Mouse (Mus musculus) heart, embryonic 12.5 days (tissue): ENCODE data around the gene Lxn. TPM values are rescaled to one million over a fixed set of nuclear protein-coding genes. Genes with fewer than 3 reads are reported as not detected.
A peak's percentile ranks its signal among the peaks of the same experiment; 100 is the strongest.

Experiments used
- ATAC-seq: fragments of 200-750 bp; cut with Nextera tagmentation; 2 replicates; pipeline ENCODE4 v1.8.0; 2017; ENCODE audit warnings: moderate TSS enrichment, moderate library complexity; ENCODE audit not compliant: insufficient number of reproducible peaks, low FRiP score
- H3K27ac ChIP-seq: fragments of 300-500 bp; sonication (generic); 2 replicates; pipeline ENCODE4 v1.5.1; 2016; ENCODE audit warnings: mild to moderate bottlenecking, moderate library complexity; ENCODE audit not compliant: poor library complexity, severe bottlenecking
- H3K27me3 ChIP-seq: fragments of 300-500 bp; sonication (generic); replicated peaks from 2 replicates; pipeline ENCODE4 v1.6.1; 2016; ENCODE audit warnings: mild to moderate bottlenecking, moderate library complexity
- H3K36me3 ChIP-seq: fragments of 300-500 bp; sonication (generic); 2 replicates; pipeline ENCODE4 v1.6.1; 2016; ENCODE audit warnings: mild to moderate bottlenecking, moderate library complexity
- H3K4me1 ChIP-seq: fragments of 300-500 bp; sonication (generic); replicated peaks from 2 replicates; pipeline ENCODE4 v1.6.1; 2016; ENCODE audit warnings: mild to moderate bottlenecking
- H3K4me2 ChIP-seq: fragments of 300-500 bp; sonication (generic); 2 replicates; pipeline ENCODE4 v1.6.1; 2016; ENCODE audit warnings: mild to moderate bottlenecking, moderate library complexity
- H3K4me3 ChIP-seq: fragments of 300-500 bp; sonication (generic); 2 replicates; pipeline ENCODE4 v1.5.1; 2016; ENCODE audit warnings: mild to moderate bottlenecking
- H3K9ac ChIP-seq: fragments of 300-500 bp; sonication (generic); 2 replicates; pipeline ENCODE4 v1.6.1; 2016; ENCODE audit warnings: mild to moderate bottlenecking, moderate library complexity
- H3K9me3 ChIP-seq: fragments of 300-500 bp; sonication (generic); replicated peaks from 2 replicates; pipeline ENCODE4 v1.6.1; 2016; ENCODE audit warnings: mild to moderate bottlenecking, moderate library complexity
- WGBS: fragments of 180-500 bp; shearing (Covaris S2); methylation state at CpG from one replicate; pipeline ENCODE4 v1.1.7; 2016; 5-methylcytosine and 5-hydroxymethylcytosine counted together
- polyA plus RNA-seq: library from polyadenylated mRNA; unstranded; fragments of >200 nt; fragmentation: Nextera tagmentation; extraction: Ambion mirVana; gene quantifications from 2 replicates; pipeline ENCODE4 v1.2.1, GENCODE M21; 2016

Gene Lxn
- polyA plus RNA-seq, 1 experiment from 2014 or later = 50.7 TPM

DNA sequence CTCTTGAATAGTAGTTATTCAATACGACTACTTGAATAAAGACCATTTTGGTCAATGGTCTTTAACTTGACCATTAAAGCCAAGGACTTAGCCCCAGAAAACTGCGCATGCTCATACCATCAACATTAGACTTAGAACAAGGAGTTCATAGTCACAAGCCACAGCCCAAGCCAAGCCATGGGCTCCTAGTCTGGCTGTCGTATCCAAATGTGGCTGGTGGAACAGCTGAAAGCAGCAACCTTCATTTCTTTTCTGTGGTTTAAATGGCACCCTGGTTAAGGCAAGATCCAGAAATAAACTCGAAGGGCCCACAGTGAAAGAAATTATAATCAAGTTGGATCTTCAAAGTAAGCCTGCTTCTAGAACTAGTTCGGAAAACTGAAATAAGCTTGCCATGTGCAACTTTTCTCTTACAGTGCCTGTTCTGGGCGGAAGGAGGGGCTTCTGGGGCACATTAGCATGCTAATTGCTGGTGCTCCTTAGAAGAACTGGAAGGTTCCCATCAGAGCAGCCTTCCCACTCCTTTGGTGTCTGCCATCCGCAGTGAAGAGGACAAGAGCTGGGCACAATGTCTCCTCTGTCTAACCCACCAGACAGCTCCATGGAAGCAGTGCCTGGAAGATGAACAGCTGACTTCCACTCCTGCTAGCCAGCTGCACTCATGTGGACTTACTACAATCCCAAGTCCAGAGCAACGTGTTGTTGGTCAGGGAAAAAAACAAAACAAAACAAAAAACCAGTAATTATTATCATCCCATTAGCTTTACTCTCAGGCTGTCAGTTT lies 28.6 kb upstream of the Lxn start:
- no peaks in the 10 kb centered on the region for H3K9me3 ChIP-seq
- H3K4me3 ChIP-seq = no peak overlapping the region
- H3K36me3 ChIP-seq = no peaks in the 10 kb centered on the region
- H3K27ac ChIP-seq = no peak overlapping the region
- H3K27me3 ChIP-seq = no peaks in the 10 kb centered on the region
- H3K4me2 ChIP-seq = no peak overlapping the region
- no peaks in the 10 kb centered on the region for H3K4me1 ChIP-seq
- 77% methylated on average over 8 of the region's 8 CpGs for WGBS
- H3K9ac ChIP-seq = no peak overlapping the region
- no peak for ATAC-seq

DNA sequence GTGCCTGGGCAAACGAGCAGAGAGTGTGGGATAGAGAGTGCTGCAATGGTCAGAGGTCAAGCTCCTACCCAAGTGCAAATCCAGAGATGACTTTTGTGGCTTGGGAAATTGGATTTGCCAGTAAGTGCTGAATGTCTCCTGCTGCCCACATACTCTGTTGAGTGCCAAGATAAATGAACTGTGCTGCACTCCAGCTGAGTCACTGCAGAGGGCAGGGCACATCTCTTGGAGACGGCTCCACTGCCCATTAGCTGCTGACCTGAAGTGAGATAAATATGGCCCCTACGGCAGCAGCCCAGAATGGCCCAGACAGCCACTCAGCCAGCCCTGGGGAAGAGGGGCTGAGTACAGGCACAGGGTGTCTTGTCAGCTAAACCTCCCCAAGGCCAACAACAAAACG lies 26.4 kb upstream of the Lxn start:
- no peak for ATAC-seq

DNA sequence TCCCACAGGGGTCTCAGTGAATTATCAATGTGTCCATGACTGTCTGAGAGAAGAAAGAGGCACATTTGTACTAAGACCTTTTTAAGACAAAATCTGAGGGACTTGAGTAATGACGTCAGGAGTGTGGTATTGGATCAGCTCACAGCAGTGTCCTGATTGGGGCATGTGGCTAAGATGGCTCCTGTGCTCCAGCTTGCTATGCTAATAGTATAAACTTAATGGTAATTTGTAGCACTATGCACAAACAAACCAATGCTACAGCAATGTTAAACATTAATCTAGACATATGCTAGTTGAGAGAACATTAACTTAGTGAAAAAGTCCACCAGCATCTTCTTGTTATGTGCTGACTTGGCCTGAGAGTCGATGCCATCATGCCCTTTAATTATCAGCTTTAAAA lies 21.5 kb upstream of the Lxn start:
- Histone ChIP-seq H3K9me3 (no peaks in the 10 kb centered on the region), H3K4me1 (peaks cover 3% of the 10 kb centered on the region; the same call in 1 of the 2 replicates), H3K27me3 (no peaks in the 10 kb centered on the region), H3K4me3 (no peak overlapping the region), H3K27ac (no peak overlapping the region), H3K36me3 (no peaks in the 10 kb centered on the region), H3K4me2 (no peak overlapping the region), H3K9ac (no peak overlapping the region)
- no peak for ATAC-seq
- WGBS = 77% methylated on average over 2 of the region's 2 CpGs

More for the DNA sequence above, 26.4 kb upstream of the Lxn start:
- 30% methylated on average over 4 of the region's 4 CpGs for WGBS
- H3K27me3 ChIP-seq = no peaks in the 10 kb centered on the region
- H3K9me3 ChIP-seq = no peaks in the 10 kb centered on the region
- no peak overlapping the region for H3K9ac ChIP-seq
- no peak overlapping the region for H3K4me2 ChIP-seq
- no peak overlapping the region for H3K4me3 ChIP-seq
- H3K4me1 ChIP-seq = no peaks in the 10 kb centered on the region
- H3K27ac ChIP-seq = no peak overlapping the region
- no peaks in the 10 kb centered on the region for H3K36me3 ChIP-seq

DNA sequence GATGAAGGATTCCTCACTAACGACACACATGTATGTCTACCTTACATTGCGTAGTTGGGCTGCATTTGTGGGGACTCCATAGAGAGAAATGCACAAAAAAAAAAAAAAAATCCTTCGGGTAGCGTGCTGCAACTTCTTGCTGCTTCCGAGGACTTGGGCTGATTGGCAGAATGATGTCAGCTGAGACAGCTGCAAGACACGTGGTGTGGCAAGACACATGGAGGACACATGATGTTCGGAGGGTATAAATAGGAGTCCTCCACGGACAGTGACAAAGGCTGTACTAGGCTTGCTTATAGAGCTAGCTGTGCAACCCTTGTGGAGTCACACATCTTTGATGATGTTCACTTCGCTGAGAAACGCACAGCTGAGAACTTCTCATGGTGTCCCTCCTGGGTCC lies 18.7 kb upstream of the Lxn start:
- ATAC-seq = no peak
- Histone ChIP-seq H3K9ac (no peak overlapping the region), H3K27me3 (no peaks in the 10 kb centered on the region), H3K27ac (no peak overlapping the region), H3K9me3 (no peaks in the 10 kb centered on the region), H3K4me3 (no peak overlapping the region), H3K4me2 (no peak overlapping the region), H3K4me1 (peaks cover 3% of the 10 kb centered on the region; the same call in 1 of the 2 replicates), H3K36me3 (peaks cover 6% of the 10 kb centered on the region; the same call in 1 of the 2 replicates)
- WGBS = 84% methylated on average over 10 of the region's 10 CpGs

DNA sequence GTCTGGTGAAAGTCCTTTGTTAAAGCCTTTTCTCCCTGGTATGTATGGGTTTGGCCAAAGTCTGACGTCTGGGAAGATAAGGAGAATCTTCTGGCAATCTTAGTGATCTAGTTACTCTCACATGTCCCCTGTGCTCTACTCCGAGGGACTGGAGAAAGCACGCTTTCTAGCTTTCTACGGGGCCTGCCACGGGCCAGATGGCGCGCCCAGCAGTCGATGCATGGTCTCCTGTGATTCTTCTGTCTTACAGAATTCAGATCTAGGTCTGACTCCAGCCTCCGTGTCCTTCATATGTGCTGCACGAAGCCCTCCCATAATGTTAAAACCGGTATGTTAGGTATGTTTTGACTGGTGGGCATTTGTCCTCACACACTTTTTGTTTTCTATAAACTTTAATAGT lies 16.1 kb upstream of the Lxn start:
- no peak overlapping the region for H3K4me2 ChIP-seq
- peaks cover 26% of the 10 kb centered on the region for H3K36me3 ChIP-seq
- no peaks in the 10 kb centered on the region for H3K27me3 ChIP-seq
- H3K9ac ChIP-seq = no peak overlapping the region
- 88% methylated on average over 11 of the region's 11 CpGs for WGBS
- no peak for ATAC-seq
- H3K9me3 ChIP-seq = no peaks in the 10 kb centered on the region
- H3K27ac ChIP-seq = no peak overlapping the region
- H3K4me1 ChIP-seq = peaks cover 3% of the 10 kb centered on the region; the same call in 1 of the 2 replicates
- H3K4me3 ChIP-seq = no peak overlapping the region

DNA sequence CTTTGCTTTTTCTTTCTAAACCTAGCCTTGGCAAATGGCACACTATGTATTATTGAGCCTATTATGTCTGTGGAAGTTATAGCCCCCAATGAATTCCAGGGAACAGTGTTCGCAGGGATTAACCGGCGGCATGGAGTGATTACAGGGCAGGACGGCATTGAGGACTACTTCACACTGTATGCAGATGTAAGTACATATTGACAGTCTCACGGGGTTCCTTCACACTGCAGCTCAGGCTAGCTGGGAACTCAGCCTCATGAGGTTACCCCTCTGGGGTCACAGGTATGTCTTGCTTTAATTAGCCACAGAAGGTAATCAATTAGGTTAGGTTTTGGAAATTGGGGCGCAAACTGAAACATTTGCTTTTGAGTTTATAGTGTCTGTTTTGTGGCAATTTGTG lies 9.7 kb upstream of the Lxn start:
- H3K36me3 ChIP-seq = peaks cover 47% of the 10 kb centered on the region
- no peak for ATAC-seq
- 85% methylated on average over 6 of the region's 6 CpGs for WGBS
- no peak overlapping the region for H3K9ac ChIP-seq
- H3K4me1 ChIP-seq = 0 out of 2 replicates have a peak, but pooled peaks cover 4% of the 10 kb centered on the region
- no peak overlapping the region for H3K4me2 ChIP-seq
- H3K9me3 ChIP-seq = no peaks in the 10 kb centered on the region
- H3K27ac ChIP-seq = no peak overlapping the region
- H3K4me3 ChIP-seq = no peak overlapping the region
- no peaks in the 10 kb centered on the region for H3K27me3 ChIP-seq

DNA sequence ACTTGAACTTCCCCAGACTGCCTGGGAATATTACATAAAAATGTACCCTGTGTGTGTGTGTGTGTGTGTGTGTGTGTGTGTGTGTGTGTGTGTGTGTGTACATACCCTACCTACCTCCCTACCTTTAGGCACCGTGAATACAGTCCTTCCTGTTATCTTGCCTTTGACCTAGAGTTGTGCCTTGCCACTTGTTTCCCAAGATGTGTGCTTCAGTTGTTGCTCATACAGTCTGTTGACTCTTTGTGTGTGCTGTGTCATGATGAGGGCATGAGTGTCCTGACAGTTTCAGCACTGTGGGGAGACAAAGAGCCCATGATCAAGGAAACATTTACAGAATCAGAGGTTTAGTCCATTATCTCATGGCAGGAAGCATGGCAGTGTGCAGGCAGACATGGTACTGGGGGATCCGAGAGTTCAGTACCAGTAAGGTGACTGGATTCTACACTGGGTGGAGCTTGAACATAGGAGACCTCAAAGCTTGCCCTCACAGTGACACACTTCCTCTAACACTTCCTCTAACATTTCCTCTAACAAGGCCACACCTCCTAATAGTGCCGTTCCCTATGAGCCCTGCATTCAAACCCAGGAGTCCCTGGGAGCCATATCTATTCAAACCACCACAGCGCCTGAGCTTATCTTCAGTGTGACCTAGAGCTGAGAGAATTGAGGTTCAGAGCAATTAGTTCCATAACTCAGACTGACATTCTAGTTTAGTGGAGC lies 7.8 kb upstream of the Lxn start:
- H3K4me3 ChIP-seq = no peak overlapping the region
- no peak overlapping the region for H3K4me2 ChIP-seq
- H3K27ac ChIP-seq = no peak overlapping the region
- WGBS = 60% methylated on average over 4 of the region's 4 CpGs
- ATAC-seq = no peak
- no peak overlapping the region for H3K9ac ChIP-seq
- no peaks in the 10 kb centered on the region for H3K27me3 ChIP-seq
- peaks cover 45% of the 10 kb centered on the region for H3K36me3 ChIP-seq
- H3K4me1 ChIP-seq = 0 out of 2 replicates have a peak, but pooled peaks cover 4% of the 10 kb centered on the region
- H3K9me3 ChIP-seq = no peaks in the 10 kb centered on the region

DNA sequence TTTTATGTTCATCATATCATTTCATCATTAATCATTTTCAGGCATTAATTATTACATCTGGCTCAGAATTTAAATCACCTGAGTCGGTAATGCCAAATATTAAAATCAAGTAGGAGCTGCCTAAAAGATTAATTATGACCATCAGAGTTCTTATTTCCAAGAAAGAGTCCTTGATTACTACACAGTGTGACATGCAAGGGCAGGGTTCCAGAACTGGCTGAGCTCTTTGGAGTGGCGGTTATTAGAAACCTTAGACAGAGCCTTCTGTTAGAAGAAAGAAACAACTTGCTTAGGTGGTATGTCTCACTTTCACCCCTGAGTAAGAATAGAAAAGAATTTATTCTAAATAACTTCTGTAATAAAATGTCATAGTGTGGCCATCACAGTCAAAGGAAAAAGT lies 3.6 kb upstream of the Lxn start:
- Histone ChIP-seq H3K9me3 (no peaks in the 10 kb centered on the region), H3K27ac (no peak overlapping the region), H3K4me1 (peaks cover 8% of the 10 kb centered on the region), H3K36me3 (peaks cover 28% of the 10 kb centered on the region), H3K27me3 (no peaks in the 10 kb centered on the region), H3K9ac (no peak overlapping the region), H3K4me3 (no peak overlapping the region), H3K4me2 (no peak overlapping the region)
- 88% methylated on average over 2 of the region's 2 CpGs for WGBS
- ATAC-seq = no peak

DNA sequence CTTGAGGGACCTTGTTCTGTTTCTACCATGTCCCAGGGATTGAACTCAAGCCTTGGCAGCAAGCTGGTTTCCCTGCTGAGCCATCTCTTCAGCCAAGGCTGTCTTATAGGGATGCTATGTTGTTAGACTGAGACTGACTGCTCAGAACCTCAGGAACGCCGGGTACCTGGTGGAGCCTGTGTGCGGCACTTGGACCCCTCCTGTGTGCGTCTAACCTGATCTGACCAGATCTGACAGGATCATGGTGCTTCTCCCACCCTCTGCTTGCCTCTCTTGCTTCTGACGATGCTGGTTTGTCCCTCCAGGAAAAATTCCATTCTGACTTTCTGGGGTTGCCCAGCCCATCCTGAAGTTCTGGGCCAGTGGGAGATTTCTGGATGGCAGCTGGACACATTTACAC lies 2.9 kb upstream of the Lxn start:
- peaks cover 9% of the 10 kb centered on the region for H3K4me1 ChIP-seq
- no peak overlapping the region for H3K4me3 ChIP-seq
- no peak overlapping the region for H3K9ac ChIP-seq
- no peaks in the 10 kb centered on the region for H3K27me3 ChIP-seq
- no peak overlapping the region for H3K27ac ChIP-seq
- H3K36me3 ChIP-seq = peaks cover 27% of the 10 kb centered on the region
- ATAC-seq = no peak
- no peaks in the 10 kb centered on the region for H3K9me3 ChIP-seq
- H3K4me2 ChIP-seq = no peak overlapping the region
- 89% methylated on average over 5 of the region's 5 CpGs for WGBS

- Histone ChIP-seq H3K9ac (peak overlapping the region; percentile 81), H3K27ac (peak overlapping the region; percentile 81), H3K4me3 (peak overlapping the region; percentile 73), H3K4me2 (peak overlapping the region; percentile 86), H3K36me3 (peaks cover 38% of the 10 kb centered on the region), H3K27me3 (no peaks in the 10 kb centered on the region), H3K9me3 (no peaks in the 10 kb centered on the region), H3K4me1 (peaks cover 12% of the 10 kb centered on the region)
- 2% methylated on average over 12 of the region's 12 CpGs for WGBS
- no peak for ATAC-seq
Observed at GRCm38 (mm10) chr3:67463001-67463400, 725 bp downstream of the Lxn start.

- Histone ChIP-seq H3K9me3 (no peaks in the 10 kb centered on the region), H3K4me1 (peaks cover 12% of the 10 kb centered on the region), H3K9ac (peak overlapping the region; percentile 56), H3K36me3 (peaks cover 37% of the 10 kb centered on the region), H3K4me2 (peak overlapping the region; percentile 86), H3K27ac (no peak overlapping the region), H3K4me3 (peak overlapping the region; percentile 73), H3K27me3 (no peaks in the 10 kb centered on the region)
- ATAC-seq = no peak
- 34% methylated on average over 10 of the region's 10 CpGs for WGBS
Observed at GRCm38 (mm10) chr3:67462578-67462977, 1.1 kb downstream of the Lxn start.
